Mouse (Mus musculus) embryonic fibroblast, embryonic 13.5 days (primary cell): ENCODE data around the gene Sdccag8.

Experiments used
- CTCF ChIP-seq: IDR thresholded peaks from 2 replicates; pipeline ENCODE4 v1.5.1; 2011; ENCODE audit warnings: mild to moderate bottlenecking, control low read depth, low read length, moderate library complexity, borderline replicate concordance; ENCODE audit not compliant: insufficient read depth
- POLR2A ChIP-seq: IDR thresholded peaks from 2 replicates; pipeline ENCODE4 v1.6.1; 2011; ENCODE audit warnings: low read depth, mild to moderate bottlenecking, control low read depth, low read length, moderate library complexity

- no peak for TF ChIP-seq CTCF
- no peak for TF ChIP-seq POLR2A
Observed at GRCm38 (mm10) chr1:176798673-176799072, 15.8 kb upstream of the Sdccag8 start.
